Mouse (Mus musculus): ENCODE results near the gene Map3k5.

GRCm38 (mm10) chr10:20087841-20088240 is 153.6 kb downstream of the Map3k5 start:
- no peak for TF ChIP-seq CTCF (IDR thresholded peaks at IDR 0.05; ENCODE audit: low read depth)
- no peak for TF ChIP-seq EP300 (IDR thresholded peaks at IDR 0.05; ENCODE audit: low read depth)
